Mouse (Mus musculus): ENCODE results near the gene Txndc15. TPM values are rescaled to one million over a fixed set of nuclear protein-coding genes. Genes with fewer than 3 reads are reported as not detected.
A peak's percentile ranks its signal among the peaks of the same experiment; 100 is the strongest.

Gene Txndc15
- polyA plus RNA-seq, 1 experiment from 2014 or later, result 71.0 TPM

- Histone ChIP-seq H3K4me2 (ENCODE audit: low read length) (no peak overlapping the region), H3K4me1 (replicated peaks; ENCODE audit: control insufficient read depth, insufficient read depth, low read length) (no peaks in the 10 kb centered on the region), H3K4me3 (ENCODE audit: low read depth, low read length) (no peak overlapping the region), H3K27ac (ENCODE audit: low read depth) (no peak overlapping the region), H3K9ac (ENCODE audit: low read length) (no peak overlapping the region), H3K27me3 (replicated peaks; ENCODE audit: control insufficient read depth, insufficient read depth, low read length) (no peaks in the 10 kb centered on the region), H3K36me3 (ENCODE audit: control insufficient read depth, insufficient read depth, low read length) (peaks cover 76% of the 10 kb centered on the region), H3K9me3 (ENCODE audit: control insufficient read depth, low read length) (no peaks in the 10 kb centered on the region)
- DNase-seq (ENCODE audit: low spot score) (no peak), ATAC-seq (replicated peaks; ENCODE audit: low FRiP score, low TSS enrichment, low read depth) (no peak)
- WGBS, result 85% methylated on average over 8 of the region's 8 CpGs
Observed at GRCm38 (mm10) chr13:55721516-55721915, 7.1 kb downstream of the Txndc15 start.

- no peak for DNase-seq (ENCODE audit: low spot score)
- Histone ChIP-seq H3K36me3 (ENCODE audit: control insufficient read depth, insufficient read depth, low read length) (peaks cover 76% of the 10 kb centered on the region), H3K9me3 (ENCODE audit: control insufficient read depth, low read length) (no peaks in the 10 kb centered on the region), H3K9ac (ENCODE audit: low read length) (no peak overlapping the region), H3K4me1 (replicated peaks; ENCODE audit: control insufficient read depth, insufficient read depth, low read length) (no peaks in the 10 kb centered on the region), H3K4me3 (ENCODE audit: low read depth, low read length) (no peak overlapping the region), H3K4me2 (ENCODE audit: low read length) (no peak overlapping the region), H3K27me3 (replicated peaks; ENCODE audit: control insufficient read depth, insufficient read depth, low read length) (no peaks in the 10 kb centered on the region), H3K27ac (ENCODE audit: low read depth) (no peak overlapping the region)
- ATAC-seq (replicated peaks; ENCODE audit: low FRiP score, low TSS enrichment, low read depth), result no peak
- WGBS, result 95% methylated on average over 2 of the region's 2 CpGs
Observed at GRCm38 (mm10) chr13:55721995-55722394, 7.5 kb downstream of the Txndc15 start.

- H3K4me2 ChIP-seq (ENCODE audit: low read length), result peak overlapping the region; percentile 69
- H3K27ac ChIP-seq (ENCODE audit: low read depth), result peak overlapping the region; percentile 97
- WGBS, result 6% methylated on average over 4 of the region's 4 CpGs
- peaks cover 42% of the 10 kb centered on the region for H3K36me3 ChIP-seq (ENCODE audit: control insufficient read depth, insufficient read depth, low read length)
- H3K4me1 ChIP-seq (replicated peaks; ENCODE audit: control insufficient read depth, insufficient read depth, low read length), result no peaks in the 10 kb centered on the region
- H3K9ac ChIP-seq (ENCODE audit: low read length), result peak overlapping the region; percentile 70
- DNase-seq (ENCODE audit: low spot score) (no peak), ATAC-seq (replicated peaks; ENCODE audit: low FRiP score, low TSS enrichment, low read depth) (no peak)
- H3K9me3 ChIP-seq (ENCODE audit: control insufficient read depth, low read length), result no peaks in the 10 kb centered on the region
- peak overlapping the region; percentile 68 for H3K4me3 ChIP-seq (ENCODE audit: low read depth, low read length)
- H3K27me3 ChIP-seq (replicated peaks; ENCODE audit: control insufficient read depth, insufficient read depth, low read length), result no peaks in the 10 kb centered on the region
Observed at GRCm38 (mm10) chr13:55726598-55727119, 12.2 kb downstream of the Txndc15 start.

- no peaks in the 10 kb centered on the region for H3K27me3 ChIP-seq (replicated peaks; ENCODE audit: control insufficient read depth, insufficient read depth, low read length)
- WGBS, result under 1% methylated on average over 73 of the region's 73 CpGs
- no peaks in the 10 kb centered on the region for H3K4me1 ChIP-seq (replicated peaks; ENCODE audit: control insufficient read depth, insufficient read depth, low read length)
- H3K9ac ChIP-seq (ENCODE audit: low read length), result peak within 1 kb of the TSS; percentile 70
- H3K27ac ChIP-seq (ENCODE audit: low read depth), result peak within 1 kb of the TSS; percentile 97
- DNase-seq (ENCODE audit: low spot score), result peak; percentile 92
- H3K9me3 ChIP-seq (ENCODE audit: control insufficient read depth, low read length), result no peaks in the 10 kb centered on the region
- H3K36me3 ChIP-seq (ENCODE audit: control insufficient read depth, insufficient read depth, low read length), result peaks cover 37% of the 10 kb centered on the region
- H3K4me2 ChIP-seq (ENCODE audit: low read length), result peak within 1 kb of the TSS; percentile 69
- peak; percentile 91 for ATAC-seq (replicated peaks; ENCODE audit: low FRiP score, low TSS enrichment, low read depth)
- H3K4me3 ChIP-seq (ENCODE audit: low read depth, low read length), result peak within 1 kb of the TSS; percentile 68
Observed at GRCm38 (mm10) chr13:55727120-55727838, 12.8 kb downstream of the Txndc15 start, which contains the start of gene Pcbd2. Gene Pcbd2 (plus strand): TSS chr13:55727368.

- Histone ChIP-seq H3K36me3 (ENCODE audit: control insufficient read depth, insufficient read depth, low read length) (peaks cover 32% of the 10 kb centered on the region), H3K4me1 (replicated peaks; ENCODE audit: control insufficient read depth, insufficient read depth, low read length) (no peaks in the 10 kb centered on the region), H3K4me2 (ENCODE audit: low read length) (peak overlapping the region; percentile 69), H3K27me3 (replicated peaks; ENCODE audit: control insufficient read depth, insufficient read depth, low read length) (no peaks in the 10 kb centered on the region), H3K9me3 (ENCODE audit: control insufficient read depth, low read length) (no peaks in the 10 kb centered on the region), H3K9ac (ENCODE audit: low read length) (peak overlapping the region; percentile 70), H3K4me3 (ENCODE audit: low read depth, low read length) (peak overlapping the region; percentile 68), H3K27ac (ENCODE audit: low read depth) (peak overlapping the region; percentile 97)
- ATAC-seq (replicated peaks; ENCODE audit: low FRiP score, low TSS enrichment, low read depth), result peak; percentile 77
- 3% methylated on average over 19 of the region's 19 CpGs for WGBS
- DNase-seq (ENCODE audit: low spot score), result peak; percentile 89
Observed at GRCm38 (mm10) chr13:55727839-55728238, 13.4 kb downstream of the Txndc15 start.

- no peaks in the 10 kb centered on the region for H3K4me1 ChIP-seq (replicated peaks; ENCODE audit: control insufficient read depth, insufficient read depth, low read length)
- DNase-seq (ENCODE audit: low spot score), result no peak
- no peak overlapping the region for H3K4me2 ChIP-seq (ENCODE audit: low read length)
- no peak overlapping the region for H3K27ac ChIP-seq (ENCODE audit: low read depth)
- H3K9ac ChIP-seq (ENCODE audit: low read length), result no peak overlapping the region
- no peak overlapping the region for H3K4me3 ChIP-seq (ENCODE audit: low read depth, low read length)
- ATAC-seq (replicated peaks; ENCODE audit: low FRiP score, low TSS enrichment, low read depth), result no peak
- peaks cover 7% of the 10 kb centered on the region for H3K36me3 ChIP-seq (ENCODE audit: control insufficient read depth, insufficient read depth, low read length)
- H3K9me3 ChIP-seq (ENCODE audit: control insufficient read depth, low read length), result no peaks in the 10 kb centered on the region
- WGBS, result 87% methylated on average over 7 of the region's 7 CpGs
- H3K27me3 ChIP-seq (replicated peaks; ENCODE audit: control insufficient read depth, insufficient read depth, low read length), result no peaks in the 10 kb centered on the region
Observed at GRCm38 (mm10) chr13:55730716-55731115, 16.3 kb downstream of the Txndc15 start.

- H3K4me2 ChIP-seq (ENCODE audit: low read length), result no peak overlapping the region
- H3K36me3 ChIP-seq (ENCODE audit: control insufficient read depth, insufficient read depth, low read length), result no peaks in the 10 kb centered on the region
- no peak overlapping the region for H3K4me3 ChIP-seq (ENCODE audit: low read depth, low read length)
- WGBS, result 88% methylated on average over 2 of the region's 2 CpGs
- DNase-seq (ENCODE audit: low spot score) (no peak), ATAC-seq (replicated peaks; ENCODE audit: low FRiP score, low TSS enrichment, low read depth) (no peak)
- H3K9ac ChIP-seq (ENCODE audit: low read length), result no peak overlapping the region
- H3K4me1 ChIP-seq (replicated peaks; ENCODE audit: control insufficient read depth, insufficient read depth, low read length), result no peaks in the 10 kb centered on the region
- H3K27me3 ChIP-seq (replicated peaks; ENCODE audit: control insufficient read depth, insufficient read depth, low read length), result no peaks in the 10 kb centered on the region
- H3K27ac ChIP-seq (ENCODE audit: low read depth), result no peak overlapping the region
- H3K9me3 ChIP-seq (ENCODE audit: control insufficient read depth, low read length), result no peaks in the 10 kb centered on the region
Observed at GRCm38 (mm10) chr13:55732121-55732520, 17.7 kb downstream of the Txndc15 start.

- ATAC-seq (replicated peaks; ENCODE audit: low FRiP score, low TSS enrichment, low read depth) (0 out of 2 replicates have a peak, but pooled peaks have one; percentile 50), DNase-seq (ENCODE audit: low spot score) (no peak)
- H3K4me2 ChIP-seq (ENCODE audit: low read length), result no peak overlapping the region
- H3K9me3 ChIP-seq (ENCODE audit: control insufficient read depth, low read length), result no peaks in the 10 kb centered on the region
- no peaks in the 10 kb centered on the region for H3K36me3 ChIP-seq (ENCODE audit: control insufficient read depth, insufficient read depth, low read length)
- no peaks in the 10 kb centered on the region for H3K27me3 ChIP-seq (replicated peaks; ENCODE audit: control insufficient read depth, insufficient read depth, low read length)
- H3K4me1 ChIP-seq (replicated peaks; ENCODE audit: control insufficient read depth, insufficient read depth, low read length), result no peaks in the 10 kb centered on the region
- no peak overlapping the region for H3K27ac ChIP-seq (ENCODE audit: low read depth)
- WGBS, result 70% methylated on average over 22 of the region's 22 CpGs
- H3K4me3 ChIP-seq (ENCODE audit: low read depth, low read length), result no peak overlapping the region
- H3K9ac ChIP-seq (ENCODE audit: low read length), result no peak overlapping the region
Observed at GRCm38 (mm10) chr13:55733628-55734502, 19.4 kb downstream of the Txndc15 start.

Data from intestine, embryonic 14.5 days (tissue).